In genomic region chrX:122298226-122298625, GRCm38 (mm10) we compare ENCODE assay signal across 12 mouse cellular contexts.
"Had no signal": no experiment of that assay in that cellular context is flagged by ENCODE, and none has a peak within 500 bp of the region (broad histone marks: within the 10 kb centered on the region; RNA-seq: fewer than 3 reads in every experiment).

No protein-coding gene starts in this region.

- DNase-seq: retina, postnatal 1 day; right cerebral cortex, adult 18-20 months; right cerebral cortex, postnatal 14 days; right cerebral cortex, postnatal 25 days; right cerebral cortex, postnatal 4 days; spleen, adult 18-20 months; thymus, adult 18-20 months; thymus, adult 2 months; thymus, postnatal 14 days; thymus, postnatal 25 days; thymus, postnatal 36 days; thymus, postnatal 4 days had no signal
